Mouse (Mus musculus) cortical plate, adult 2 months (tissue): ENCODE results near the gene Foxj1. TPM values are rescaled to one million over a fixed set of nuclear protein-coding genes. Genes with fewer than 3 reads are reported as not detected.
A peak's percentile ranks its signal among the peaks of the same experiment; 100 is the strongest.

ENCODE experiments used
- H3K27ac ChIP-seq: fragments of 200-500 bp; 2 replicates; pipeline ENCODE4 v1.5.1; 2012; ENCODE audit warnings: low read length, control low read depth, inconsistent platforms; ENCODE audit not compliant: insufficient read depth
- H3K4me1 ChIP-seq: fragments of 200-500 bp; 2 replicates; pipeline ENCODE4 v1.6.1; 2011; ENCODE audit warnings: low read length; ENCODE audit not compliant: control insufficient read depth, insufficient read depth
- H3K4me3 ChIP-seq: fragments of 200-500 bp; 2 replicates; pipeline ENCODE4 v1.5.1; 2011; ENCODE audit warnings: mild to moderate bottlenecking, low read length, control low read depth; ENCODE audit not compliant: insufficient read depth
- CTCF ChIP-seq: fragments of 200-500 bp; IDR thresholded peaks from 2 replicates; pipeline ENCODE4 v1.5.1; 2011; ENCODE audit warnings: mild to moderate bottlenecking, control low read depth, low read length; ENCODE audit not compliant: insufficient read depth; ENCODE audit errors: extremely low read depth
- POLR2A ChIP-seq: fragments of 200-500 bp; IDR thresholded peaks from 2 replicates; pipeline ENCODE4 v1.6.1; 2011; ENCODE audit warnings: mild to moderate bottlenecking, low read length, control low read depth; ENCODE audit not compliant: insufficient read depth; ENCODE audit errors: extremely low read depth
- polyA plus RNA-seq: library from polyadenylated mRNA; depleted of rRNA; stranded (reverse); fragments of >200 nt; gene quantifications from 2 replicates; pipeline ENCODE4 v1.2.3, GENCODE M21; 2012; rRNA removed

Gene Foxj1
- polyA plus RNA-seq, 1 experiment = 6.6 TPM

- Histone ChIP-seq H3K4me3 (no peak overlapping the region), H3K4me1 (no peaks in the 10 kb centered on the region), H3K27ac (no peak overlapping the region)
- TF ChIP-seq CTCF (no peak), POLR2A (no peak)
Observed at GRCm38 (mm10) chr11:116290556-116290955, 44.6 kb downstream of the Foxj1 start.

- TF ChIP-seq CTCF = no peak
- no peak for TF ChIP-seq POLR2A
Observed at GRCm38 (mm10) chr11:116287351-116287750, 47.8 kb downstream of the Foxj1 start.

GRCm38 (mm10) chr11:116285770-116286191 lies 49.4 kb downstream of the Foxj1 start:
- TF ChIP-seq CTCF (no peak), POLR2A (peak; percentile 8; the same call in 1 of the 2 replicates)
- H3K27ac ChIP-seq = no peak overlapping the region
- no peak overlapping the region for H3K4me3 ChIP-seq
- no peaks in the 10 kb centered on the region for H3K4me1 ChIP-seq

More at GRCm38 (mm10) chr11:116287351-116287750, 47.8 kb downstream of the Foxj1 start:
- H3K4me3 ChIP-seq = no peak overlapping the region
- no peak overlapping the region for H3K27ac ChIP-seq
- H3K4me1 ChIP-seq = no peaks in the 10 kb centered on the region

- Histone ChIP-seq H3K27ac (no peak overlapping the region), H3K4me3 (no peak overlapping the region), H3K4me1 (no peaks in the 10 kb centered on the region)
- TF ChIP-seq CTCF (no peak), POLR2A (no peak)
Observed at GRCm38 (mm10) chr11:116283982-116284381, 51.2 kb downstream of the Foxj1 start.

DNA sequence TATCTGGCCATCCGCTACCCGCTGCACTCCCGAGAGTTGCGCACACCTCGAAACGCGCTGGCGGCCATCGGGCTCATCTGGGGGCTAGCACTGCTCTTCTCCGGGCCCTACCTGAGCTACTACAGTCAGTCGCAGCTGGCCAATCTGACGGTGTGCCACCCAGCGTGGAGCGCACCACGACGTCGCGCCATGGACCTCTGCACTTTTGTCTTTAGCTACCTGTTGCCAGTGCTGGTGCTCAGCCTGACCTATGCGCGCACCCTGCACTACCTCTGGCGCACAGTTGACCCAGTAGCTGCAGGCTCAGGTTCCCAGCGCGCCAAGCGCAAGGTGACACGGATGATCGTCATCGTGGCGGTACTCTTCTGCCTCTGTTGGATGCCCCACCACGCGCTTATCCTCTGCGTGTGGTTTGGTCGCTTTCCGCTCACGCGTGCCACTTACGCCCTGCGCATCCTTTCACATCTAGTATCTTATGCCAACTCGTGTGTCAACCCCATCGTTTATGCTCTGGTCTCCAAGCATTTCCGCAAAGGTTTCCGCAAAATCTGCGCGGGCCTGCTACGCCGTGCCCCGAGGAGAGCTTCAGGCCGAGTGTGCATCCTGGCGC lies 52.2 kb downstream of the Foxj1 start:
- Histone ChIP-seq H3K27ac (no peak overlapping the region), H3K4me1 (no peaks in the 10 kb centered on the region), H3K4me3 (no peak overlapping the region)
- TF ChIP-seq CTCF (no peak), POLR2A (no peak)

- no peaks in the 10 kb centered on the region for H3K4me1 ChIP-seq
- no peak overlapping the region for H3K27ac ChIP-seq
- H3K4me3 ChIP-seq = no peak overlapping the region
- TF ChIP-seq CTCF = no peak
Observed at GRCm38 (mm10) chr11:116282089-116282488, 53.1 kb downstream of the Foxj1 start.

DNA sequence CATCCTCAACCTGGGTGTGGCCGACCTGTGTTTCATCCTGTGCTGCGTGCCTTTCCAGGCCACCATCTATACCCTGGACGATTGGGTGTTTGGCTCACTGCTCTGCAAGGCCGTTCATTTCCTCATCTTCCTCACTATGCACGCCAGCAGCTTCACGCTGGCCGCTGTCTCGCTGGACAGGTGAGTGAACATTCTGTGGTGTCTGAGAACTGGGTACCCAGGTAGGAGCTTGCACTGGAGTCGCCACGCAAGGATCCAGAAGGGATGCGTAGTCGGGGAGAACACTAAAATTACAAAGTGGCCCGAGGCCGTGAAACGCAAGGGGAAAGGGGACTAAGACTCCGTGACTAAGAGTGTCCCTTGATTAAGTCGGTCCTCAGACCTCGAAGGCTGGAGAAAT lies 53.5 kb downstream of the Foxj1 start:
- H3K4me3 ChIP-seq = no peak overlapping the region
- TF ChIP-seq CTCF = no peak
- no peak for TF ChIP-seq POLR2A
- H3K4me1 ChIP-seq = no peaks in the 10 kb centered on the region
- H3K27ac ChIP-seq = no peak overlapping the region

DNA sequence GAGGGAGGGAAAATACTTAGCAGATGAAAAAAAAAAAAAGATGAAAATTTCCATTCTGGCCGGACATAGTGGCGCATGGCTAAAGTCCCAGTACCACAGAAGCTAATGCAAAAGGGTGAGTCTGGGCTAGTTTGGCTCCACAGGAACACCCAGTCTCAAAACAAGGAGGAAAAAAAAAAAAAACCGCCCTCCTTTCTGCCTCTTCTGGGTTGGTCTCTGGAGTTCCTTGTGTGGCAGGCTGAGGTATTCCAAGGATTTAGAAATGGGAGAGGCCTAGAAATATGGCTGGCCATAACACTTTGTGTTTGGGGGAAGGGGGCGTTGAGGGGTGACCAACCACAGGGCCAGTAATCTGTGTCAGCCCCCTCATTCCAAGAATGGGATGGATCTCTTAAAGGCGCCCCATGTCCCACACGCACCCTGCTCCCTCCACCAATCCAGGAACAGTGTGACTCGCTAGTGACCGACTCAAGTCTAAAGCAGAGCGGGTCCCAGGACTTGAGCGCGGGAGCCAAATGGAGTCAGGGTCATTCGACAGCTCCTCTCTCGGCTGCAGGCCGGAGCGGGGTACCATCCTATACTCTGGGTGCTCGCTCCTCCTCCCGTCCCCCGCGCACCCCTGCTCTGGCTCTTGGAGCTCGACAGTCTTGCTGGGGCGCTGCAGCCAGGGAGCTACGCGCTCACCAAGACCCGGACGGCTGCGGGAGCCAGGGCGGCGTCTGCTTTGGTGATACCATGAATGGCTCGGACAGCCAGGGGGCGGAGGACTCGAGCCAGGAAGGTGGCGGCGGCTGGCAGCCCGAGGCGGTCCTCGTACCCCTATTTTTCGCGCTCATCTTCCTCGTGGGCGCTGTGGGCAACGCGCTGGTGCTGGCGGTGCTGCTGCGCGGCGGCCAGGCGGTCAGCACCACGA lies 54.2 kb downstream of the Foxj1 start, which contains the start of gene Galr2:
TSS of gene Galr2 (plus strand) at position 189 of the 913 bp plus-strand sequence.
- Histone ChIP-seq H3K4me3 (no peak within 1 kb of the TSS), H3K4me1 (no peaks in the 10 kb centered on the region), H3K27ac (no peak within 1 kb of the TSS)
- no peak for TF ChIP-seq POLR2A
- no peak for TF ChIP-seq CTCF

Other genes starting within 250 kb of the Foxj1 start
- gene Wbp2, start 248.4 kb downstream of the Foxj1 start, polyA plus RNA-seq = 438 and 447 TPM in 2 replicates
- 5.5 and 6.2 TPM in 2 replicates for gene Trim47, start 208.2 kb downstream of the Foxj1 start, polyA plus RNA-seq
- 5.3 and 5.7 TPM in 2 replicates for gene Trim65, start 204.3 kb downstream of the Foxj1 start, polyA plus RNA-seq
- gene Mrpl38, start 196.5 kb downstream of the Foxj1 start, polyA plus RNA-seq = 34.6 and 34.7 TPM in 2 replicates
- 103 and 109 TPM in 2 replicates for gene Fbf1, start 167.2 kb downstream of the Foxj1 start, polyA plus RNA-seq
- gene Ten1, start 136.5 kb downstream of the Foxj1 start, polyA plus RNA-seq = 55.5 and 56.1 TPM in 2 replicates
- gene Acox1, start 136.4 kb downstream of the Foxj1 start, polyA plus RNA-seq = 128 and 136 TPM in 2 replicates
- 0.91 and 1.0 TPM in 2 replicates for gene Evpl, start 97.3 kb downstream of the Foxj1 start, polyA plus RNA-seq
- gene Srp68, start 61.2 kb downstream of the Foxj1 start, polyA plus RNA-seq = 63.4 TPM in 2 replicates
- gene Galr2, start 54.5 kb downstream of the Foxj1 start, polyA plus RNA-seq = not detected in 2 replicates
- 91.3 and 95.8 TPM in 2 replicates for gene Exoc7, start 28.2 kb downstream of the Foxj1 start, polyA plus RNA-seq
- 183 and 189 TPM in 2 replicates for gene Rnf157, start 77.6 kb upstream of the Foxj1 start, polyA plus RNA-seq
- 61.3 and 63.2 TPM in 2 replicates for gene Ubald2, start 98.7 kb upstream of the Foxj1 start, polyA plus RNA-seq
- gene Qrich2, start 130.8 kb upstream of the Foxj1 start, polyA plus RNA-seq = 0.06 and 0.13 TPM in 2 replicates
- 89.0 and 90.8 TPM in 2 replicates for gene Prpsap1, start 158.8 kb upstream of the Foxj1 start, polyA plus RNA-seq
- 5.3 and 7.6 TPM in 2 replicates for gene Sphk1, start 195.5 kb upstream of the Foxj1 start, polyA plus RNA-seq
- 88.6 and 90.1 TPM in 2 replicates for gene Ube2o, start 246.0 kb upstream of the Foxj1 start, polyA plus RNA-seq